Mouse (Mus musculus) stomach, postnatal 0 days (tissue): ENCODE measurements around the gene Tulp3. TPM values are rescaled to one million over a fixed set of nuclear protein-coding genes. Genes with fewer than 3 reads are reported as not detected.

ENCODE experiments used
- ATAC-seq: fragments of 200-750 bp; cut with Nextera tagmentation; 2 replicates; pipeline ENCODE4 v1.8.0; 2017; ENCODE audit not compliant: low FRiP score, low TSS enrichment
- DNase-seq: peaks from one replicate; pipeline ENCODE4 v3.0.0-alpha.2; 2016; ENCODE audit warnings: low spot score
- H3K27ac ChIP-seq: fragments of 300-500 bp; sonication (generic); replicated peaks from 2 replicates; pipeline ENCODE4 v1.5.1; 2014; ENCODE audit warnings: mild to moderate bottlenecking, control low read depth
- H3K27me3 ChIP-seq: fragments of 300-500 bp; sonication (generic); 2 replicates; pipeline ENCODE4 v1.6.1; 2014; ENCODE audit warnings: low read length; ENCODE audit not compliant: control insufficient read depth, insufficient read depth
- H3K36me3 ChIP-seq: fragments of 300-500 bp; sonication (generic); 2 replicates; pipeline ENCODE4 v1.6.1; 2014; ENCODE audit warnings: low read length, mixed read lengths; ENCODE audit not compliant: control insufficient read depth, insufficient read depth
- H3K4me1 ChIP-seq: fragments of 300-500 bp; sonication (generic); replicated peaks from 2 replicates; pipeline ENCODE4 v1.6.1; 2014; ENCODE audit warnings: antibody characterized with exemption; ENCODE audit not compliant: control insufficient read depth, insufficient read depth
- H3K4me2 ChIP-seq: fragments of 300-500 bp; sonication (generic); replicated peaks from 2 replicates; pipeline ENCODE4 v1.6.1; 2014; ENCODE audit warnings: low read depth, mild to moderate bottlenecking, control low read depth, moderate library complexity
- H3K4me3 ChIP-seq: fragments of 300-500 bp; sonication (generic); 2 replicates; pipeline ENCODE4 v1.5.1; 2014; ENCODE audit warnings: low read depth, low read length, control low read depth
- H3K9ac ChIP-seq: fragments of 300-500 bp; sonication (generic); 2 replicates; pipeline ENCODE4 v1.6.1; 2014; ENCODE audit warnings: mild to moderate bottlenecking, low read length, control low read depth, mixed read lengths
- H3K9me3 ChIP-seq: fragments of 300-500 bp; sonication (generic); 2 replicates; pipeline ENCODE4 v1.6.1; 2016; ENCODE audit warnings: low read length; ENCODE audit not compliant: control insufficient read depth
- CTCF ChIP-seq: IDR thresholded peaks from 2 replicates; pipeline ENCODE4 v1.5.1; 2016; ENCODE audit warnings: antibody characterized with exemption, low read depth, mild to moderate bottlenecking, moderate library complexity
- EP300 ChIP-seq: optimal IDR thresholded peaks from 2 replicates; pipeline ENCODE3; 2016; ENCODE audit warnings: antibody characterized with exemption
- WGBS: fragments of 180-500 bp; shearing (Covaris S2); extraction: QIAGEN DNeasy Blood & Tissue Kit; methylation state at CpG from one replicate; pipeline ENCODE4 v1.1.7; 2014; 5-methylcytosine and 5-hydroxymethylcytosine counted together
- polyA plus RNA-seq: library from polyadenylated mRNA; unstranded; fragments of >200 nt; fragmentation: Nextera tagmentation; extraction: Ambion mirVana; gene quantifications from 2 replicates; pipeline ENCODE4 v1.2.1, GENCODE M21; 2015

Gene Tulp3
- polyA plus RNA-seq, 1 experiment from 2014 or later = 5.3 TPM

DNA sequence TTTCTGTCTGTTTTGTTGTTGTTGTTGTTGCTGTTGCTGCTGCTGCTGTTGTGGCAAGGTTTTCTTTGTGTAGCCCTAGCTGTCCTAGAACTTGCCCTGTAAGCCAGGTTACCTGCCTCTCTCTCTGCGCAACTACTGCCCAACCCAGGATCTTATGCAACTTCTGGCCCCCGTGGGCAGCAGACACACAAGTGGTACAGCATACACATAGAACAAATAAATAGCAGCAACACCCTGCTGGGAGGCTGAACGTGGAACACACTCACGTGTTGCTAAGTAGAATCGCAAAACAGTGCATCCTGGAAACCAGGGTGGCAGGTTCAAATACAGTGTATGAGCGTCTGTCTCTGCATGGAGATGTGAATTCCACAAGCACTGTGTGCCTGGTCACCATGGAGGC lies 67.0 kb downstream of the Tulp3 start:
- ATAC-seq = no peak
- Histone ChIP-seq H3K9me3 (no peaks in the 10 kb centered on the region), H3K4me3 (no peak overlapping the region), H3K4me2 (no peak overlapping the region), H3K27me3 (no peaks in the 10 kb centered on the region), H3K27ac (no peak overlapping the region), H3K36me3 (no peaks in the 10 kb centered on the region), H3K9ac (no peak overlapping the region), H3K4me1 (peaks cover 2% of the 10 kb centered on the region; the same call in 1 of the 2 replicates)
- TF ChIP-seq EP300 (no peak), CTCF (no peak)
- DNase-seq = no peak
- 86% methylated on average over 6 of the region's 6 CpGs for WGBS

DNA sequence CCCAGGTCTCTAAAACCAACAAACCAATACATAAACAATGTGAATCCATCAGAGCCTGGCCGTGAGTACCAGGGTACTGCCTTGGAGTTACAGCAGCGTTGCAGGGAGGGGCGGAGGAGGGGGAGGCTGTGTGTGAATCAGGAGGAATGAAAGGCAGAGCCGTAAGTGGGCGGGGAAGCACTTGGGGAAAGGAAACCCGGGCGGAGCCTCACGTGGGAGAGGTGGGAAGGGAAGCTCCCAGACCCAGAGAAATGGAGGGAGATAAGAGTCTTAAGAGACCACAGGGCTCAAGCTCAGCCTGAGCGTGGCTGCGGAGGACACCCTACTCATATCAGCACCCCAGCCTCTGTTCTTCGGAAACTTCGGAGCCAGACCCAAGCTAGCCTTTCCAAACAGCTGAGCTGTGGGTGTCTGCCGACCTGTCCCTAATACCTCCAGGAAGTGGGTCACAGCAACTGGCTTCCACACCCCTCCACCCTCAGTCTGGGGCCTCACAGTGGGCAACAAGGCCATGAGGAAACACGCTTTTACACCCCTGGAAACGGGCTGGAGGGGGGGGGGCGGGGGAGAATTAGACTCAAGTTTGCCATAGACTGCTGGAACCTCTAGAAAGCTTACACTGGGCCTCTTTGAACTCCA lies 69.7 kb downstream of the Tulp3 start:
- TF ChIP-seq EP300 = no peak
- Histone ChIP-seq H3K4me1 (peaks cover 2% of the 10 kb centered on the region; the same call in 1 of the 2 replicates), H3K27me3 (no peaks in the 10 kb centered on the region), H3K4me3 (peak overlapping the region; percentile 25; the same call in 1 of the 2 replicates), H3K9me3 (no peaks in the 10 kb centered on the region), H3K4me2 (peak overlapping the region; percentile 51), H3K36me3 (no peaks in the 10 kb centered on the region), H3K9ac (peak overlapping the region; percentile 18; the same call in 1 of the 2 replicates), H3K27ac (no peak overlapping the region)
- 10% methylated on average over 16 of the region's 16 CpGs for WGBS
- peak; percentile 80 for ATAC-seq
- DNase-seq = peak; percentile 80

DNA sequence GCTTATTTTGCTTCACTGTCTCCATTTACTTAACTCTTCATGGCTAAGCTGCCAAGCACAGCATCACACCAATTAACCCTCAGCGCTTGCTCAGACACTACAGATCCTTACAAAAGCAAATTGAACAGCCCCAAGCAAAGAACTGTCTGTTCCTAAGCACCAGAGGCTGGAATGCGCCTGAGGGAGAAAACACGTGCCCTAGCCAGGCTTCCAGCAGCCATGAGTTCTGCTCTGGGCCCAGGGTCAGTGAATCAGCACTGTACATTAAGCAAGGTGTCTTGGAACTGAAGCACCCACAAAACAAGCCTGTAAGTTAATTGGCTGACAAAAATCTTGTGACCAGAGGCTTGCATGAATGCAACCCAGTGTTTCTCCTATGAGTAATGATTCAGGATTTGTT lies 73.5 kb downstream of the Tulp3 start:
- ATAC-seq (no peak), DNase-seq (no peak)
- WGBS = 50% methylated on average over 3 of the region's 3 CpGs
- no peak overlapping the region for H3K9ac ChIP-seq
- no peak overlapping the region for H3K4me3 ChIP-seq
- H3K36me3 ChIP-seq = no peaks in the 10 kb centered on the region
- no peaks in the 10 kb centered on the region for H3K9me3 ChIP-seq
- H3K4me2 ChIP-seq = no peak overlapping the region
- H3K27ac ChIP-seq = no peak overlapping the region
- H3K4me1 ChIP-seq = peaks cover 2% of the 10 kb centered on the region; the same call in 1 of the 2 replicates
- TF ChIP-seq CTCF = no peak
- TF ChIP-seq EP300 = no peak
- no peaks in the 10 kb centered on the region for H3K27me3 ChIP-seq

DNA sequence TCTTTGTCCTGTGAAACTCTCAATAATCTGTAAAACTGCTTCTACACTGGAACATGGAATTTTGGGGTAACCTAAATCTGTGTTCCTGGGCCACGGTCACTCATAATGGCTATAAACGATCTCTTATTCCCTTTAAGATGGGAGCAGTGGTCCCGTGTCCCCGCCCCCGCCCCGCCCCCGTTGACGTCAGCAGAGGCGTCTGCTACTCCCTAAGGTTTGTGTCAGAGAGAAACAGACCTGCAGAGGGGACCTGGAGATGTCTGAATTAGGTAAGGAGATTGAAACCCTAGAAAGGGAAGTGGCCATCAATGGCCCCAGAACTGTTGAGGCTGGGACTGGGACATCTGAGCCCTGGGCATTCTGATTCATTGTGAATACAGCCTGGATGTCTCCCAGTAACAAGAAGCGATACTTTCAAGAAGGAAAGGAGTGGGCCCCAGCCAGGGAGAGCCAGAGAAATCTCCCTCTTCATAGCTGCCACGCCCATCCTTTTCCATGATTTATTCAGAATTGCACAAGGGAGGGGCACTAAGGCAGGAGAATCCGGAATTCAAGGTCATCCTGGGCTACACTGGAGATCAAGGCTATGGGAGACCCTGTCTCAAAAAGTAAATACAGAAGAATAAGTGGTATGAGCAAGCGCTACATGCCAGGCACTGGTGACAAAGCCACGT lies 75.0 kb downstream of the Tulp3 start:
- DNase-seq (peak; percentile 30), ATAC-seq (no peak)
- no peak overlapping the region for H3K27ac ChIP-seq
- H3K27me3 ChIP-seq = no peaks in the 10 kb centered on the region
- H3K36me3 ChIP-seq = no peaks in the 10 kb centered on the region
- H3K9me3 ChIP-seq = no peaks in the 10 kb centered on the region
- no peak overlapping the region for H3K4me3 ChIP-seq
- no peak overlapping the region for H3K9ac ChIP-seq
- H3K4me1 ChIP-seq = no peaks in the 10 kb centered on the region; the same call in 1 of the 2 replicates
- H3K4me2 ChIP-seq = no peak overlapping the region
- 38% methylated on average over 14 of the region's 14 CpGs for WGBS
- TF ChIP-seq CTCF (no peak), EP300 (no peak)

DNA sequence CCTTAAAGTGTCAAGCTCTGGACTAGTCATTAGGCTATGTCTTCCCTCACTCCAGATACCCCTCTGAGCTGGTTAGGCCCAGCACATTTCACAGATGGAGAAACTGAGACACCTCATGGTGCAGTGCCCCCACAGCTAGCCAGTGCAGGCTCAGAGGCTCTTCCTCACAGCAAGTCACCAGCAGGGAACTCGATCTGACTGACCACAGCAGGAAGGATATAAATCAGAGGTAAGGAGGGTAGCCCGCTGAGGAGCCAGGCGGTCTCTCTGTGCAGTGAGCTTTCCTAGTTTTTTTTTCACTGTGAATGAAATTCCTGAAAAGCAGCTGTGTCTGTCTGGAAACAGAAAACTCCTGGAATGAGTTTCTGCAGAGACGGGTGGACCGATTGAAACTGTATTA lies 76.0 kb downstream of the Tulp3 start:
- no peak overlapping the region for H3K9ac ChIP-seq
- 44% methylated on average over 5 of the region's 5 CpGs for WGBS
- DNase-seq = no peak
- no peaks in the 10 kb centered on the region for H3K9me3 ChIP-seq
- H3K27me3 ChIP-seq = no peaks in the 10 kb centered on the region
- no peak overlapping the region for H3K4me2 ChIP-seq
- no peak for TF ChIP-seq CTCF
- no peak for TF ChIP-seq EP300
- no peaks in the 10 kb centered on the region for H3K36me3 ChIP-seq
- H3K4me3 ChIP-seq = no peak overlapping the region
- peak; percentile 24; the same call in 1 of the 2 replicates for ATAC-seq
- H3K27ac ChIP-seq = no peak overlapping the region
- no peaks in the 10 kb centered on the region for H3K4me1 ChIP-seq

DNA sequence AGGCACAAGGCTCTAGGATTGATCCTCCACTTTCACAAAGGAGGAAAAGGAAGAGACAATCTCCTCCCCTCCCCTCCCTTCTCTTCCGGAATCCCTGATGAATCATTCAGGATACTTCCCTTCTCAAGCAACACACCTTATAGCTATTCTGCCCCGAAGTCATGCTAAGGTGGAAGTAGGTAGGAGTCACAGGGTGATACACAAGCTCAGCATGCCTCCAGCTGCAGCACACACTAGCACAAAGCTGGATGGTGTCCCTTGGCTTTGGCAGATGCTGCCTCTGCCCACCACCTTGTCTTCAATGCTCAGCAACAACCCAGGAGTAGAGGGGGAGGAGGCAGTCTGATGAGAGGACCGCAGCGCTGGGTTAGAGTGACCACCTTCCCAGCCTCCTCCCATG lies 76.6 kb downstream of the Tulp3 start:
- no peak overlapping the region for H3K9ac ChIP-seq
- DNase-seq = no peak
- TF ChIP-seq EP300 = no peak
- TF ChIP-seq CTCF = no peak
- H3K9me3 ChIP-seq = no peaks in the 10 kb centered on the region
- no peak overlapping the region for H3K4me2 ChIP-seq
- H3K36me3 ChIP-seq = no peaks in the 10 kb centered on the region
- H3K4me3 ChIP-seq = no peak overlapping the region
- no peaks in the 10 kb centered on the region for H3K4me1 ChIP-seq
- no peak for ATAC-seq
- no peaks in the 10 kb centered on the region for H3K27me3 ChIP-seq
- WGBS = 71% methylated on average over 4 of the region's 4 CpGs
- H3K27ac ChIP-seq = no peak overlapping the region
